2 mouse cellular contexts compared by ENCODE assay signal in genomic region chr17:6632850-6633249, GRCm38 (mm10). TPM values are rescaled to one million over a fixed set of nuclear protein-coding genes. Genes with fewer than 3 reads are reported as not detected.
"Had no signal": no experiment of that assay in that cellular context is flagged by ENCODE, and none has a peak within 500 bp of the region (broad histone marks: within the 10 kb centered on the region; RNA-seq: fewer than 3 reads in every experiment).

No protein-coding gene starts in this region.

RNA-seq across cellular contexts. Expression of gene Sytl3, which starts 26.0 kb away (rescaled TPM):
- polyA plus RNA-seq: heart, embryonic 12.5 days; heart, embryonic 13.5 days had no signal
